In genomic region chr7:130711851-130712250, GRCm38 (mm10) we compare ENCODE assay signal across 23 mouse cellular contexts.
A peak's percentile ranks its signal among the peaks of the same experiment; 100 is the strongest.
DNase-seq lines count a peak whose midpoint lies in the region; ATAC-seq and TF ChIP-seq lines count a peak whose summit lies in the region.
"Had no signal": no experiment of that assay in that cellular context is flagged by ENCODE, and none has a peak within 500 bp of the region (broad histone marks: within the 10 kb centered on the region; RNA-seq: fewer than 3 reads in every experiment).

No protein-coding gene starts in this region.

- H3K79me2 ChIP-seq in liver, adult 2 months (ENCODE audit: control insufficient read depth, insufficient read depth, low read length), result peaks cover 6% of the 10 kb centered on the region; the same call in 1 of the 2 replicates

- H3K9ac ChIP-seq in liver, adult 2 months (ENCODE audit: low read depth, low read length), result no peak overlapping the region
- H3K9ac ChIP-seq in liver, embryonic 11.5 days (ENCODE audit: low read depth, low read length), result no peak overlapping the region
- no peak overlapping the region for H3K9ac ChIP-seq in intestine, embryonic 16.5 days (ENCODE audit: low read depth, low read length)
- H3K9ac ChIP-seq in midbrain, embryonic 13.5 days (replicated peaks), result no peak overlapping the region
- H3K9ac ChIP-seq: embryonic facial prominence, embryonic 13.5 days; forebrain, embryonic 12.5 days; forebrain, embryonic 15.5 days; hindbrain, embryonic 12.5 days had no signal

- H3K36me3 ChIP-seq in liver, adult 2 months (ENCODE audit: control insufficient read depth, insufficient read depth, low read length), result peaks cover 1% of the 10 kb centered on the region; the same call in 1 of the 2 replicates
- H3K36me3 ChIP-seq in liver, embryonic 11.5 days (ENCODE audit: control insufficient read depth, insufficient read depth, low read length), result no peaks in the 10 kb centered on the region; the same call in 1 of the 2 replicates
- H3K36me3 ChIP-seq in intestine, embryonic 16.5 days (ENCODE audit: control insufficient read depth, insufficient read depth, low read length), result no peaks in the 10 kb centered on the region
- peaks cover 5% of the 10 kb centered on the region for H3K36me3 ChIP-seq in midbrain, embryonic 13.5 days

- ATAC-seq in liver, embryonic 11.5 days (replicated peaks; ENCODE audit: low FRiP score), result no peak
- peak; percentile 47 for ATAC-seq in intestine, embryonic 16.5 days
- ATAC-seq in midbrain, embryonic 13.5 days, result no peak
- ATAC-seq: forebrain, embryonic 15.5 days; hindbrain, embryonic 16.5 days had no signal

- H3K9me3 ChIP-seq in liver, embryonic 11.5 days (ENCODE audit: control insufficient read depth, low read length), result no peaks in the 10 kb centered on the region
- no peaks in the 10 kb centered on the region for H3K9me3 ChIP-seq in intestine, embryonic 16.5 days (ENCODE audit: control insufficient read depth, low read length)
- H3K9me3 ChIP-seq in midbrain, embryonic 13.5 days, result no peaks in the 10 kb centered on the region
- H3K9me3 ChIP-seq: embryonic facial prominence, embryonic 10.5 days; embryonic facial prominence, embryonic 13.5 days; forebrain, embryonic 12.5 days; forebrain, embryonic 15.5 days; hindbrain, embryonic 12.5 days had no signal

- DNase-seq in liver, adult 2 months (ENCODE audit: extremely low read depth, low read depth, low spot score), result peak; percentile 14
- no peak for DNase-seq in liver, embryonic 11.5 days (ENCODE audit: low spot score)
- DNase-seq in R1 (ENCODE audit: low read depth, low spot score), result peak; percentile 83
- DNase-seq in heart, adult 8-10 months (ENCODE audit: low spot score), result no peak
- DNase-seq: adrenal gland, adult 2 months; adrenal gland, postnatal 14 days; cerebellum, adult 11 months; cerebellum, adult 2 months; cerebellum, adult 9-11 months; cerebellum, postnatal 25 days; embryo, embryonic 11 days; gastrocnemius, postnatal 25 days; heart, adult 2 months had no signal

- TF ChIP-seq CTCF in liver, adult 2 months (IDR thresholded peaks at IDR 0.05; ENCODE audit: low read depth, low read length), result no peak

- no peaks in the 10 kb centered on the region for H3K27me3 ChIP-seq in liver, adult 2 months (ENCODE audit: control insufficient read depth, insufficient read depth, low read length)
- H3K27me3 ChIP-seq in liver, embryonic 11.5 days (replicated peaks; ENCODE audit: control insufficient read depth, insufficient read depth, low read length), result no peaks in the 10 kb centered on the region
- H3K27me3 ChIP-seq in intestine, embryonic 16.5 days (replicated peaks; ENCODE audit: control insufficient read depth, insufficient read depth, low read length), result no peaks in the 10 kb centered on the region
- no peaks in the 10 kb centered on the region for H3K27me3 ChIP-seq in midbrain, embryonic 13.5 days
- H3K27me3 ChIP-seq: embryonic facial prominence, embryonic 13.5 days; forebrain, embryonic 12.5 days; forebrain, embryonic 15.5 days; hindbrain, embryonic 12.5 days had no signal

- no peak overlapping the region for H3K27ac ChIP-seq in liver, adult 2 months (replicated peaks; ENCODE audit: insufficient read depth, low read depth, low read length)
- H3K27ac ChIP-seq in liver, embryonic 11.5 days (ENCODE audit: low read depth, low read length), result no peak overlapping the region
- H3K27ac ChIP-seq in intestine, embryonic 16.5 days (ENCODE audit: low read length), result no peak overlapping the region
- no peak overlapping the region for H3K27ac ChIP-seq in midbrain, embryonic 13.5 days
- H3K27ac ChIP-seq: embryonic facial prominence, embryonic 10.5 days; embryonic facial prominence, embryonic 13.5 days; forebrain, embryonic 12.5 days; forebrain, embryonic 15.5 days; heart, adult 2 months; hindbrain, embryonic 12.5 days had no signal

- 77% methylated on average over 7 of the region's 7 CpGs for WGBS in liver, adult 2 months
- 93% methylated on average over 6 of the region's 7 CpGs for WGBS in liver, embryonic 11.5 days
- WGBS in intestine, embryonic 16.5 days, result 62% methylated on average over 6 of the region's 7 CpGs
- WGBS in midbrain, embryonic 13.5 days, result 91% methylated on average over 7 of the region's 7 CpGs

- TF ChIP-seq POLR2A in liver, adult 2 months (IDR thresholded peaks at IDR 0.05; ENCODE audit: extremely low read depth, insufficient read depth, low read length), result no peak

- H3K4me2 ChIP-seq in liver, embryonic 11.5 days, result no peak overlapping the region
- H3K4me2 ChIP-seq in intestine, embryonic 16.5 days (ENCODE audit: low read depth, low read length), result no peak overlapping the region
- no peak overlapping the region for H3K4me2 ChIP-seq in midbrain, embryonic 13.5 days (replicated peaks)
- H3K4me2 ChIP-seq: embryonic facial prominence, embryonic 13.5 days; forebrain, embryonic 12.5 days; forebrain, embryonic 15.5 days; heart, embryonic 11.5 days; hindbrain, embryonic 12.5 days had no signal

- no peak overlapping the region for H3K4me3 ChIP-seq in liver, adult 2 months (ENCODE audit: insufficient read depth, low read depth, low read length)
- no peak overlapping the region for H3K4me3 ChIP-seq in liver, embryonic 11.5 days (ENCODE audit: low read depth, low read length)
- no peak overlapping the region for H3K4me3 ChIP-seq in intestine, embryonic 16.5 days (ENCODE audit: low read length)
- H3K4me3 ChIP-seq in midbrain, embryonic 13.5 days (replicated peaks), result no peak overlapping the region
- H3K4me3 ChIP-seq: embryonic facial prominence, embryonic 10.5 days; embryonic facial prominence, embryonic 13.5 days; erythroblast, embryonic 14.5 days; forebrain, embryonic 12.5 days; forebrain, embryonic 15.5 days; heart, adult 2 months; hindbrain, embryonic 12.5 days had no signal

- peaks cover 20% of the 10 kb centered on the region for H3K4me1 ChIP-seq in liver, adult 2 months (ENCODE audit: control insufficient read depth, insufficient read depth, low read length)
- 0 out of 2 replicates have a peak, but pooled peaks cover 5% of the 10 kb centered on the region for H3K4me1 ChIP-seq in liver, embryonic 11.5 days (replicated peaks; ENCODE audit: control insufficient read depth, insufficient read depth, low read length)
- H3K4me1 ChIP-seq in intestine, embryonic 16.5 days (ENCODE audit: control insufficient read depth, insufficient read depth, low read length), result peaks cover 32% of the 10 kb centered on the region
- H3K4me1 ChIP-seq in midbrain, embryonic 13.5 days (replicated peaks), result peaks cover 64% of the 10 kb centered on the region

Comparison
In these comparisons a context has a peak if more than half of its experiments do, and no peak if none do; other contexts are left out.
1. DNase-seq: peak in liver, adult 2 months (single experiment) and R1 (single experiment); none in liver, embryonic 11.5 days (single experiment) and heart, adult 8-10 months (single experiment).